Mouse (Mus musculus) limb, embryonic 14.5 days (tissue): Measurements from ENCODE around the gene Efhb. TPM values are rescaled to one million over a fixed set of nuclear protein-coding genes. Genes with fewer than 3 reads are reported as not detected.

Source experiments
- ATAC-seq: fragments of 200-750 bp; cut with Nextera tagmentation; 2 replicates; pipeline ENCODE4 v1.8.0; 2017; ENCODE audit warnings: low read depth, moderate number of reproducible peaks, moderate TSS enrichment; ENCODE audit not compliant: low FRiP score
- DNase-seq: peaks from one replicate; pipeline ENCODE4 v3.0.0-alpha.2; 2015; ENCODE audit warnings: low spot score
- H3K27ac ChIP-seq: fragments of 300-500 bp; sonication (generic); replicated peaks from 2 replicates; pipeline ENCODE4 v1.5.1; 2014; ENCODE audit warnings: low read depth, mild to moderate bottlenecking, low read length, moderate library complexity, mixed read lengths
- H3K27me3 ChIP-seq: fragments of 300-500 bp; sonication (generic); 2 replicates; pipeline ENCODE4 v1.6.1; 2014; ENCODE audit warnings: low read length, mixed read lengths; ENCODE audit not compliant: control insufficient read depth, insufficient read depth
- H3K36me3 ChIP-seq: fragments of 300-500 bp; sonication (generic); 2 replicates; pipeline ENCODE4 v1.6.1; 2014; ENCODE audit warnings: mild to moderate bottlenecking, low read length, moderate library complexity, mixed read lengths; ENCODE audit not compliant: control insufficient read depth, insufficient read depth
- H3K4me1 ChIP-seq: fragments of 300-500 bp; sonication (generic); 2 replicates; pipeline ENCODE4 v1.6.1; 2014; ENCODE audit warnings: antibody characterized with exemption, low read length, mixed read lengths; ENCODE audit not compliant: control insufficient read depth, insufficient read depth
- H3K4me2 ChIP-seq: fragments of 300-500 bp; sonication (generic); replicated peaks from 2 replicates; pipeline ENCODE4 v1.6.1; 2014; ENCODE audit warnings: low read depth, mild to moderate bottlenecking, low read length, moderate library complexity; ENCODE audit not compliant: severe bottlenecking
- H3K4me3 ChIP-seq: fragments of 300-500 bp; sonication (generic); replicated peaks from 2 replicates; pipeline ENCODE4 v1.5.1; 2014; ENCODE audit warnings: low read length
- H3K9ac ChIP-seq: fragments of 300-500 bp; sonication (generic); 2 replicates; pipeline ENCODE4 v1.6.1; 2014; ENCODE audit warnings: mild to moderate bottlenecking, low read depth, low read length, moderate library complexity; ENCODE audit not compliant: severe bottlenecking
- H3K9me3 ChIP-seq: fragments of 300-500 bp; sonication (generic); 2 replicates; pipeline ENCODE4 v1.6.1; 2016; ENCODE audit warnings: low read length; ENCODE audit not compliant: control insufficient read depth
- POLR2A ChIP-seq: fragments of 200-500 bp; IDR thresholded peaks from 2 replicates; pipeline ENCODE4 v1.8.0; 2012; ENCODE audit warnings: inconsistent platforms, mild to moderate bottlenecking, moderate library complexity, borderline replicate concordance; ENCODE audit not compliant: insufficient read depth, insufficient read length; ENCODE audit errors: extremely low read depth
- WGBS: fragments of 180-500 bp; shearing (Covaris S2); extraction: QIAGEN DNeasy Blood & Tissue Kit; methylation state at CpG from one replicate; pipeline ENCODE4 v1.1.7; 2014; 5-methylcytosine and 5-hydroxymethylcytosine counted together
- polyA plus RNA-seq, 2 experiments: library from polyadenylated mRNA; depleted of rRNA in 1 of 2; stranded (reverse) in 1 of 2; unstranded in 1 of 2; fragments of >200 nt; fragmentation: Nextera tagmentation in 1 of 2; extraction: Ambion mirVana in 1 of 2; gene quantifications; 2 replicates each; pipeline versions ENCODE4 v1.2.1 to v1.2.3; 2012 to 2014

Efhb gene
- polyA plus RNA-seq, 2 experiments = 0.29 to 0.79 TPM

DNA sequence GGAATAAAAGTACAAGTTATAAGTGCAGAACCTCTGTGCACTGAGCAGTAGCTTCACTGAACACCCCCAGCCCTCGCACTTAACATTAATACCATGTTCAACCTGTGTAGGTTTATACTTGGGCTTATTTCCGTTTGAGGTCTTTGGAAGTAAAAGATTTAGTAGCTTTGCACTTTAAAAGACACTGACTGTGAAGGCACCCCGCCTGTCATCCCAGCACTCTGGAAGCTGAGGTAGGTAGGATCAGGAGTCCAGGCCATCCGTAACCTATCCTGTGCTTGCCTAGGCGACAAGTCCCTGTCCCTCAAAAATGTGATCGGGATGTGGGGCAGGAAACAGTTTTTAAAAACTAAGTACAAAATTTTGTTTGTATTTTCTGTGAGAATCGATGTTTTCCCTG lies 17.3 kb upstream of the Efhb start:
- Histone ChIP-seq H3K9me3 (no peaks in the 10 kb centered on the region), H3K27me3 (no peaks in the 10 kb centered on the region), H3K36me3 (peaks cover 16% of the 10 kb centered on the region), H3K4me1 (peaks cover 15% of the 10 kb centered on the region), H3K27ac (no peak overlapping the region), H3K4me3 (peak overlapping the region; percentile 94), H3K4me2 (peak overlapping the region; percentile 68), H3K9ac (peak overlapping the region; percentile 97)
- DNase-seq (no peak), ATAC-seq (no peak)
- TF ChIP-seq POLR2A = no peak
- 54% methylated on average over 7 of the region's 7 CpGs for WGBS

DNA sequence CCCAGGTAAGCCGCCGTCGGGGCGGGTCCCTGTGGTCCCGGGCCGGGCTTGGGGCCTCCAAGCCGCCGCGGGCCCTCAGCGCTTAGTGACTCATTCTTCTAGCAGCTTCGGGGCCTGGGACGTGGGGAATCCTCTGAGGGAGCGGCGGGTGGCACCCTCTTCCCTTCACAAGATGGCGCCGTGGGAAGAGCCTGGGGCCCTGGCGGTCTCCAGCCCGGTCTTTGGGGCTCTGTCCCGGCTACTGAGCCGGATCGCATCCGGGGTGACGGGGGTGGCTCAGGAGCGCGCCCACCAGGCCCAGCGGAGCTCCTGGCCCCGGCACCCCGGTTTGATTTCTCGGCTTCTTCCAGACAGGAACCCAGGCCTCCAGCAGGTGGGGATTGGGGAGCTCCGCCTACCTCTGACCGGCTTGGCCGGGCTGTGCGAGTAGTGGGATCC lies 16.5 kb upstream of the Efhb start:
- peak overlapping the region; percentile 68 for H3K4me2 ChIP-seq
- no peaks in the 10 kb centered on the region for H3K27me3 ChIP-seq
- peak overlapping the region; percentile 94 for H3K4me3 ChIP-seq
- no peak for TF ChIP-seq POLR2A
- H3K27ac ChIP-seq = peak overlapping the region; percentile 99
- ATAC-seq (peak; percentile 14), DNase-seq (peak; percentile 36)
- H3K36me3 ChIP-seq = peaks cover 9% of the 10 kb centered on the region
- peak overlapping the region; percentile 97 for H3K9ac ChIP-seq
- 0% methylated on average over 24 of the region's 33 CpGs for WGBS
- H3K4me1 ChIP-seq = peaks cover 15% of the 10 kb centered on the region
- no peaks in the 10 kb centered on the region for H3K9me3 ChIP-seq

DNA sequence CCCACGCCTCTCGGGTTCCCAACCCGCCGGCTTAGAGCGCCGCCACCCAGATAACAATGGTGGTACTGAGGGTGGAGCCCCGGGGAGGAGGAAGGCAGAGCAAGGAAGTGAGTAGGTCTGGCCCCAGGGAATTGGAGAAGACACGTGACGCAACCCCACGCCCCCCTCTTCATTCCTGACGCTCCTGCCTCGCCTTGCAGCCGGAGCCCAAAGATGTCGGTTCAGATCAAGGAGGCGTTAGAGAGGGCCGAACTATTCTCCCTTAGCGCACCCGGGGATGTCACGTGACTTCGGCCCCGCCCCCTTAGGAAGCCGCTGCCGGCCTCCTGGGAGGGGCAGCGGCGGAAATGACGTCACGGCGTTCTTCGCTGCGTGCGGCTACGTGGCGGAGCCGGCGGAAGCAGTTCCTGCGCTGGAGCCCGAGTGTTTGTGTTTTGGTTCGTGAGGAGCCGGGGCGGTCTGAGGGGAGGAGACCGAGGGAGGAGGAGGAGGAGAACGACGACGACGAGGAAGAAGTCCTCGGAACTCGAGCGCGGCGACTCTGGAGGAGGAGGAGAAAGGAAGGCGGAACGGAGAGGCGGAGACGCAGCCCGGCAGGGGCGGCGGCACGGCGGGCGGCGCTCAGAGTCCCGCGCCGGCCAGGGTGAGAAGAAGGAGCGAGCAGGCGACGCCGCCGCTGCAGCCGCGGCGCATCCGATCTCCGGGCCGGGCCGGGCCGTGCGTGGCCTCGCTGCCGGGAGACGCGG lies 15.9 kb upstream of the Efhb start, which contains the start of gene Rab5a:
Gene Rab5a, plus strand, starts transcription at position 377 of the 746 bp plus-strand sequence.
- TF ChIP-seq POLR2A = peak; percentile 77; the same call in 1 of the 2 replicates
- Histone ChIP-seq H3K4me1 (peaks cover 15% of the 10 kb centered on the region), H3K27me3 (no peaks in the 10 kb centered on the region), H3K27ac (peak within 1 kb of the TSS; percentile 99), H3K9ac (peak within 1 kb of the TSS; percentile 97), H3K9me3 (no peaks in the 10 kb centered on the region), H3K4me3 (peak within 1 kb of the TSS; percentile 94), H3K36me3 (peaks cover 3% of the 10 kb centered on the region), H3K4me2 (peak within 1 kb of the TSS; percentile 68)
- ATAC-seq (peak; percentile 96), DNase-seq (peak; percentile 97)
- WGBS = under 1% methylated on average over 69 of the region's 82 CpGs

DNA sequence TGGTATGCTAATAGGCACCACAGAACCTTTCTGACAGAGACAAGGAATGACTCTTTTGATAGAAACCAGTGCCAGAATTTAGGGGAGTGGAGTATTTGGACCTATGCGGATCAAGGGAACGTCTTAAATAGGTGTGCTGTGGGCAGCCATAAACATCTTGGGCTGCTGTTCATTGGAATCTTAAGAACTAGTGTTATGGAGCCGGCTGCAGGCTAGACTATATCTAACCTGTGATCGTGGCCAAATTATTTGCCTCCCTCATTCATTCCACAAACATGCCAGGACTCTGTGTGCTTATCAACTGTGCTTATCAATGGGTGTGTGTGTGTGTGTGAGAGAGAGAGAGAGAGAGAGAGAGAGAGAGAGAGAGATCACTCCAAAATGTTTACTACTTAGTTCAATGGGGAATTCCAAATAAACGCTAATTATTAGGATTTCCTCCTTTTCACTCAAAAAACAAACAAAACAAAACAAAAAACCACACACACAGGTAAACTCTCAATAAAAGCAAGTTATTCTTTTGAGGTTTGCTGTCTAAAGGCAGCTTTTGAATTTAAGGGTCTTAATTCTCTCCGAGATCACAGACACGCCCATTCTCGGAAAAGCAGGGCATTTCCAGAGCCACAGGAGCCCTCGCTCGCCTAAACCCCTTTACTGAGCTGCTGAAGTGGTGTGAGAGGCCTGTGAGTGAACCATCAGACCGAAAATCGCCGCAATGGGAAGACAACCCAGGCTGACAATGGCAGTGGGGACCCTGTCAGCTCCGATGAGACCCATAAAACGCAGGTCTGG lies 15.1 kb upstream of the Efhb start:
- Histone ChIP-seq H3K9ac (peak overlapping the region; percentile 97), H3K4me3 (peak overlapping the region; percentile 94), H3K27me3 (no peaks in the 10 kb centered on the region), H3K9me3 (no peaks in the 10 kb centered on the region), H3K36me3 (no peaks in the 10 kb centered on the region), H3K4me1 (peaks cover 15% of the 10 kb centered on the region), H3K27ac (peak overlapping the region; percentile 99), H3K4me2 (peak overlapping the region; percentile 53)
- ATAC-seq (peak; percentile 53; the same call in 1 of the 2 replicates), DNase-seq (peak; percentile 68)
- WGBS = 8% methylated on average over 15 of the region's 15 CpGs
- TF ChIP-seq POLR2A = no peak

DNA sequence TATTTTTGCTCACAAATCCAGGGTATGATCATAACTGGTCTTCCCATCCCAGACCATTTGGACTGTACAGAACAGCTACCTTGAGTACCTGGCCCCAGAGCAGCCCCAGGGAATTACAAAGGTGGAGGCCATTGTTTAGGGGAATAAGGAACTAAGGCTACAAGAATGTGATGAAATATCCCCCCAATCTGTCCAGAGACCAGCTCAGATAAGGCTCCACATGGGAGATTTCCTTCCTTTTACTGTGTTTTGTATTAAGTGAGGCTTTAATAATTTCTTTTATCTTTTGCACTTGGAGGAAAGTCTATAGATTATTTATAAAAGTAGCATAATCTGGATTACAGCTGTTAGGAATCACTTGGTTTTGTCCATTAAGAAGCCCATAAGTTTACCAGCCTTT lies 5.6 kb upstream of the Efhb start:
- H3K27me3 ChIP-seq = no peaks in the 10 kb centered on the region
- H3K4me2 ChIP-seq = no peak overlapping the region
- TF ChIP-seq POLR2A = no peak
- H3K36me3 ChIP-seq = no peaks in the 10 kb centered on the region
- H3K9ac ChIP-seq = no peak overlapping the region
- H3K4me1 ChIP-seq = no peaks in the 10 kb centered on the region
- H3K9me3 ChIP-seq = no peaks in the 10 kb centered on the region
- H3K27ac ChIP-seq = no peak overlapping the region
- ATAC-seq (no peak), DNase-seq (no peak)
- H3K4me3 ChIP-seq = no peak overlapping the region
